Mouse (Mus musculus): Measurements from ENCODE around the gene Prkcsh.

The Prkcsh gene

GRCm38 (mm10) chr9:22002194-22003162, at the start of gene Prkcsh, which contains the start of gene Ccdc151:
TSS of gene Prkcsh (plus strand) at chr9:22002806.
TSS of gene Ccdc151 (minus strand) at chr9:22002634.
- in situ Hi-C loops (cut with MboI): no loop called here

- in situ Hi-C loops (cut with MboI): no loop called here
These were observed 49.0 kb upstream of the Prkcsh start for GRCm38 (mm10) chr9:21953600-21953999.

GRCm38 (mm10) chr9:21954635-21955034, 48.0 kb upstream of the Prkcsh start:
- in situ Hi-C loops (cut with MboI): no loop called here

- in situ Hi-C loops (cut with MboI): no loop called here
These were observed 47.4 kb upstream of the Prkcsh start for GRCm38 (mm10) chr9:21955225-21955569.

GRCm38 (mm10) chr9:21955570-21956281, 46.9 kb upstream of the Prkcsh start, which contains the start of gene Swsap1:
TSS of gene Swsap1 (plus strand) at chr9:21955755.
- in situ Hi-C loops (cut with MboI): no loop called here

GRCm38 (mm10) chr9:21958372-21958771, 44.2 kb upstream of the Prkcsh start:
- in situ Hi-C loops (cut with MboI): no loop called here

- in situ Hi-C loops (cut with MboI): no loop called here
These were observed 43.4 kb upstream of the Prkcsh start for GRCm38 (mm10) chr9:21959244-21959643.

GRCm38 (mm10) chr9:21960135-21960534, 42.5 kb upstream of the Prkcsh start:
- in situ Hi-C loops (cut with MboI): no loop called here

GRCm38 (mm10) chr9:21960558-21961208, 41.9 kb upstream of the Prkcsh start:
- in situ Hi-C loops (cut with MboI): no loop called here

- in situ Hi-C loops (cut with MboI): no loop called here
These were observed 41.1 kb upstream of the Prkcsh start for GRCm38 (mm10) chr9:21961366-21961980.

GRCm38 (mm10) chr9:21962010-21962409, 40.6 kb upstream of the Prkcsh start:
- in situ Hi-C loops (cut with MboI): no loop called here

GRCm38 (mm10) chr9:21962416-21963059, 40.1 kb upstream of the Prkcsh start:
- in situ Hi-C loops (cut with MboI): no loop called here

- in situ Hi-C loops (cut with MboI): no loop called here
These were observed 39.2 kb upstream of the Prkcsh start, which contains the start of gene Epor for GRCm38 (mm10) chr9:21963417-21963816. TSS of gene Epor (minus strand) at chr9:21963506.

GRCm38 (mm10) chr9:21968883-21969282, 33.7 kb upstream of the Prkcsh start:
- in situ Hi-C loops (cut with MboI): no loop called here

- in situ Hi-C loops (cut with MboI): no loop called here
These were observed 33.3 kb upstream of the Prkcsh start for GRCm38 (mm10) chr9:21969304-21969703.

- in situ Hi-C loops (cut with MboI): no loop called here
These were observed 25.9 kb upstream of the Prkcsh start for GRCm38 (mm10) chr9:21976626-21977175.

GRCm38 (mm10) chr9:21977331-21977730, 25.3 kb upstream of the Prkcsh start:
- in situ Hi-C loops (cut with MboI): no loop called here

GRCm38 (mm10) chr9:21977972-21978371, 24.6 kb upstream of the Prkcsh start:
- in situ Hi-C loops (cut with MboI): no loop called here

GRCm38 (mm10) chr9:21978398-21979128, 24.0 kb upstream of the Prkcsh start:
- in situ Hi-C loops (cut with MboI): no loop called here

- in situ Hi-C loops (cut with MboI): no loop called here
These were observed 18.7 kb upstream of the Prkcsh start for GRCm38 (mm10) chr9:21983911-21984310.
